Mouse (Mus musculus) liver, embryonic 11.5 days (tissue): ENCODE measurements around the gene Txn1. TPM values are rescaled to one million over a fixed set of nuclear protein-coding genes. Genes with fewer than 3 reads are reported as not detected.

Experiments
- ATAC-seq: fragments of 200-750 bp; cut with Nextera tagmentation; replicated peaks from 2 replicates; pipeline ENCODE4 v1.8.0; 2017; ENCODE audit warnings: moderate number of reproducible peaks, mild to moderate bottlenecking, moderate TSS enrichment, moderate library complexity; ENCODE audit not compliant: low FRiP score
- DNase-seq: peaks from one replicate; pipeline ENCODE4 v3.0.0-alpha.2; 2017; ENCODE audit warnings: low spot score
- H3K27ac ChIP-seq: fragments of 300-500 bp; sonication (generic); 2 replicates; pipeline ENCODE4 v1.5.1; 2014; ENCODE audit warnings: mild to moderate bottlenecking, low read depth, low read length, control low read depth
- H3K27me3 ChIP-seq: fragments of 300-500 bp; sonication (generic); replicated peaks from 2 replicates; pipeline ENCODE4 v1.6.1; 2014; ENCODE audit warnings: low read length, mixed read lengths; ENCODE audit not compliant: control insufficient read depth, insufficient read depth
- H3K36me3 ChIP-seq: fragments of 300-500 bp; sonication (generic); 2 replicates; pipeline ENCODE4 v1.6.1; 2014; ENCODE audit warnings: mild to moderate bottlenecking, low read length, moderate library complexity, mixed read lengths; ENCODE audit not compliant: control insufficient read depth, insufficient read depth
- H3K4me1 ChIP-seq: fragments of 300-500 bp; sonication (generic); replicated peaks from 2 replicates; pipeline ENCODE4 v1.6.1; 2014; ENCODE audit warnings: low read length, mixed read lengths; ENCODE audit not compliant: control insufficient read depth, insufficient read depth
- H3K4me2 ChIP-seq: fragments of 300-500 bp; sonication (generic); 2 replicates; pipeline ENCODE4 v1.6.1; 2014; ENCODE audit warnings: mild to moderate bottlenecking, control low read depth, moderate library complexity
- H3K4me3 ChIP-seq: fragments of 300-500 bp; sonication (generic); 2 replicates; pipeline ENCODE4 v1.5.1; 2014; ENCODE audit warnings: low read depth, low read length, control low read depth
- H3K9ac ChIP-seq: fragments of 300-500 bp; sonication (generic); 2 replicates; pipeline ENCODE4 v1.6.1; 2014; ENCODE audit warnings: low read depth, low read length, control low read depth
- H3K9me3 ChIP-seq: fragments of 300-500 bp; sonication (generic); 2 replicates; pipeline ENCODE4 v1.6.1; 2016; ENCODE audit warnings: low read length, inconsistent platforms, mixed read lengths; ENCODE audit not compliant: control insufficient read depth
- WGBS: fragments of 180-500 bp; shearing (Covaris S2); extraction: QIAGEN DNeasy Blood & Tissue Kit; methylation state at CpG from one replicate; pipeline ENCODE4 v1.1.7; 2014; 5-methylcytosine and 5-hydroxymethylcytosine counted together
- polyA plus RNA-seq: library from polyadenylated mRNA; unstranded; fragments of >200 nt; fragmentation: Nextera tagmentation; extraction: Ambion mirVana; gene quantifications from 2 replicates; pipeline ENCODE4 v1.2.1, GENCODE M21; 2014

Txn1 gene
- polyA plus RNA-seq, 1 experiment from 2014 or later: 381 TPM

DNA sequence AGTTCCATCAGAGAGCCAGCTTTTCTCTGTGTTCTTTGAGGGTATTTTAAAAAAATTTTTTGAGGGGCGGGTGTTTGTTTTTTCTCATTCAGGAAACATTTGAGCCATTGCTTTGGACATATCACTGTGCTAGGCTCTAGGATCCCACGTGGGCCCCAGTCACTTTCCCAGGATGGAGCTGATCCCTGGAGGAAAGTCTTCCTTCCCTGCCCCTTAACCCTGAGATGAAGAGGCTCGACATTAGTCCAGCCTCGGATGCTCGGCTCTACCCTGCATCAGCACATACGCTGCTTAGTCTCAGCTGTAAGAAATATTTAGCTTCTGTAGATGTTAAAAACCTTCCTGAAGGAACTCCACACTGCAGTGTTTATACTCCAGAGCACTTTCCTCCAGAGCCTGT, 60.3 kb downstream of the Txn1 start:
- WGBS: 58% methylated on average over 6 of the region's 6 CpGs
- ATAC-seq: no peak

DNA sequence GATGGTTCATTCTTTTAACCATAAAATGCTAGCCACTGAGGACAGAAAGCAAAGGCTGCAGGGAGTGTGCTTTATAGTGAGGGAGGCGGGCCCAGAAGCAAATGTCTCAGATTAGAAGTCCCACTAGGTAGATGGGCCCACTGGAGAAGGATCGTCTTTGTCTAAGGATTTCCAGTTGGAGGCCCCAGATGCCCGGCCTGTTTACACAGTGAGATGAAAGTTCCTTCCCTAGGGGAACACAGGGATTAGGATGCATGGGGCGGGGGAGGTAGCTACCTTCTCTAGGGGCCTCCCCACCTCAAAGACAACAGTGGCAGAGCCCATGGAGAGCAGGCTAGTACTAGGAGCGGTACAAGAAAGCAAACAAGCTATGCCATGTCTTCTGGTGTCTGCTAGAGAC, 61.1 kb downstream of the Txn1 start:
- ATAC-seq: no peak
- DNase-seq: no peak

More for the DNA sequence above, 60.3 kb downstream of the Txn1 start:
- H3K27ac ChIP-seq: no peak overlapping the region
- H3K9ac ChIP-seq: no peak overlapping the region
- no peaks in the 10 kb centered on the region for H3K9me3 ChIP-seq
- H3K36me3 ChIP-seq: no peaks in the 10 kb centered on the region
- no peaks in the 10 kb centered on the region for H3K27me3 ChIP-seq
- no peak overlapping the region for H3K4me2 ChIP-seq
- DNase-seq: no peak
- no peak overlapping the region for H3K4me3 ChIP-seq
- no peaks in the 10 kb centered on the region for H3K4me1 ChIP-seq

More for the DNA sequence above, 61.1 kb downstream of the Txn1 start:
- H3K4me2 ChIP-seq: no peak overlapping the region
- H3K4me1 ChIP-seq: no peaks in the 10 kb centered on the region
- no peak overlapping the region for H3K4me3 ChIP-seq
- H3K9me3 ChIP-seq: no peaks in the 10 kb centered on the region
- H3K27ac ChIP-seq: no peak overlapping the region
- WGBS: 56% methylated on average over 5 of the region's 5 CpGs
- H3K9ac ChIP-seq: no peak overlapping the region
- H3K27me3 ChIP-seq: no peaks in the 10 kb centered on the region
- H3K36me3 ChIP-seq: no peaks in the 10 kb centered on the region

Other genes with a start within 250 kb of the Txn1 start
- 4.8 and 5.6 TPM in 2 replicates for gene Akap2, start 238.8 kb downstream of the Txn1 start, polyA plus RNA-seq
- 0.36 and 0.48 TPM in 2 replicates for gene D630039A03Rik, start 40.1 kb downstream of the Txn1 start, polyA plus RNA-seq
- not detected in 2 replicates for gene Txndc8, start 52.7 kb upstream of the Txn1 start, polyA plus RNA-seq